In genomic region chr4:99660073-99660611, GRCm38 (mm10) we compare ENCODE assay signal across 8 mouse cellular contexts. TPM values are rescaled to one million over a fixed set of nuclear protein-coding genes. Genes with fewer than 3 reads are reported as not detected.
DNase-seq lines count a peak whose midpoint lies in the region; ATAC-seq lines count a peak whose summit lies in the region.
"Had no signal": no experiment of that assay in that cellular context is flagged by ENCODE, and none has a peak within 500 bp of the region (broad histone marks: within the 10 kb centered on the region; RNA-seq: fewer than 3 reads in every experiment).

No protein-coding gene starts in this region.

- ATAC-seq in embryonic facial prominence, embryonic 11.5 days (replicated peaks; ENCODE audit: insufficient number of reproducible peaks, low FRiP score, low TSS enrichment, low read depth): no peak
- ATAC-seq in granulocyte monocyte progenitor cell, adult 5-6 weeks (replicated peaks; ENCODE audit: poor library complexity, severe bottlenecking): no peak

- H3K4me3 ChIP-seq in embryonic facial prominence, embryonic 11.5 days (ENCODE audit: low read depth, low read length): no peak overlapping the region
- peak overlapping the region; percentile 18; the same call in 1 of the 2 replicates for H3K4me3 ChIP-seq in hindbrain, embryonic 10.5 days
- H3K4me3 ChIP-seq: forebrain, embryonic 15.5 days had no signal

- H3K27me3 ChIP-seq in embryonic facial prominence, embryonic 11.5 days (ENCODE audit: control insufficient read depth, insufficient read depth, low read length): peaks cover 62% of the 10 kb centered on the region
- H3K27me3 ChIP-seq in hindbrain, embryonic 10.5 days (ENCODE audit: insufficient read depth, poor library complexity, severe bottlenecking): peaks cover 100% of the 10 kb centered on the region

- peak; percentile 33 for DNase-seq in left cerebral cortex, postnatal 4 days
- no peak for DNase-seq in left cerebral cortex, postnatal 10 days (ENCODE audit: extremely low spot score in 1 of 2, low spot score in 2 of 2)
- peak; percentile 61 for DNase-seq in embryonic facial prominence, embryonic 11.5 days (ENCODE audit: low spot score)
- DNase-seq in hindbrain, embryonic 10.5 days (ENCODE audit: low spot score): peak; percentile 61
- peak; percentile 65 for DNase-seq in retina, postnatal 1 day
- DNase-seq in ovary, postnatal 14 days (ENCODE audit: low spot score): no peak

- H3K27ac ChIP-seq in embryonic facial prominence, embryonic 11.5 days (replicated peaks; ENCODE audit: low read depth, low read length): no peak overlapping the region
- H3K27ac ChIP-seq in hindbrain, embryonic 10.5 days: no peak overlapping the region
- H3K27ac ChIP-seq: forebrain, embryonic 15.5 days had no signal

- no peak overlapping the region for H3K4me2 ChIP-seq in embryonic facial prominence, embryonic 11.5 days (ENCODE audit: low read depth, low read length)
- H3K4me2 ChIP-seq: forebrain, embryonic 15.5 days had no signal

- H3K9me3 ChIP-seq in embryonic facial prominence, embryonic 11.5 days (replicated peaks; ENCODE audit: control insufficient read depth, low read length): no peaks in the 10 kb centered on the region
- H3K9me3 ChIP-seq in hindbrain, embryonic 10.5 days: no peaks in the 10 kb centered on the region
- H3K9me3 ChIP-seq: forebrain, embryonic 15.5 days had no signal

- under 1% methylated on average over 20 of the region's 20 CpGs for WGBS in embryonic facial prominence, embryonic 11.5 days
- under 1% methylated on average over 20 of the region's 20 CpGs for WGBS in hindbrain, embryonic 10.5 days

- H3K36me3 ChIP-seq in embryonic facial prominence, embryonic 11.5 days (replicated peaks; ENCODE audit: control insufficient read depth, insufficient read depth, low read depth, low read length): no peaks in the 10 kb centered on the region
- H3K36me3 ChIP-seq in hindbrain, embryonic 10.5 days: no peaks in the 10 kb centered on the region
- H3K36me3 ChIP-seq: forebrain, embryonic 15.5 days had no signal

- intact Hi-C loops in left cerebral cortex, postnatal 4 days (cut with DNase I): no loop called here
- intact Hi-C loops in left cerebral cortex, postnatal 10 days (cut with DNase I): loop anchor here (10.0 kb wide), 1 partner anchor 425 kb away; no protein-coding TSS in a partner anchor

- H3K4me1 ChIP-seq in embryonic facial prominence, embryonic 11.5 days (ENCODE audit: control insufficient read depth, insufficient read depth, low read length): no peaks in the 10 kb centered on the region; the same call in 1 of the 2 replicates
- peaks cover 31% of the 10 kb centered on the region for H3K4me1 ChIP-seq in hindbrain, embryonic 10.5 days (replicated peaks)

- H3K9ac ChIP-seq in embryonic facial prominence, embryonic 11.5 days (replicated peaks; ENCODE audit: low read length): no peak overlapping the region
- H3K9ac ChIP-seq: forebrain, embryonic 15.5 days had no signal

RNA-seq across cellular contexts. Expression of gene Foxd3, which starts 4.0 kb away (rescaled TPM):
- total RNA-seq in left cerebral cortex, postnatal 4 days (2021): not detected
- not detected for total RNA-seq in left cerebral cortex, postnatal 10 days (2021)
- 1.0 and 1.7 TPM in 2 replicates for polyA plus RNA-seq in embryonic facial prominence, embryonic 11.5 days (2014; fragmentation: Nextera tagmentation; extraction: Ambion mirVana)
- 0.50 and 1.1 TPM in 2 replicates for polyA plus RNA-seq in hindbrain, embryonic 10.5 days (2016; fragmentation: Nextera tagmentation; extraction: Ambion mirVana)
- total RNA-seq in granulocyte monocyte progenitor cell, adult 5-6 weeks (2014; fragmentation: Nextera tagmentation): not detected in 2 replicates
- total RNA-seq in granulocyte monocyte progenitor cell, adult 5-6 weeks (2017): not detected in 2 replicates

RNA-seq across cellular contexts. Expression of gene Alg6, which starts 55.3 kb away (rescaled TPM):
- total RNA-seq in left cerebral cortex, postnatal 4 days (2021): 10 to 100 TPM; 13.1 to 13.5 TPM
- total RNA-seq in left cerebral cortex, postnatal 10 days (2021): 10 to 100 TPM; 13.5 to 14.0 TPM
- 19.8 and 20.4 TPM in 2 replicates for polyA plus RNA-seq in embryonic facial prominence, embryonic 11.5 days (2014; fragmentation: Nextera tagmentation; extraction: Ambion mirVana)
- 11.5 and 17.1 TPM in 2 replicates for polyA plus RNA-seq in hindbrain, embryonic 10.5 days (2016; fragmentation: Nextera tagmentation; extraction: Ambion mirVana)
- total RNA-seq in granulocyte monocyte progenitor cell, adult 5-6 weeks (2014; fragmentation: Nextera tagmentation): 25.0 and 31.3 TPM in 2 replicates
- 14.7 and 18.1 TPM in 2 replicates for total RNA-seq in granulocyte monocyte progenitor cell, adult 5-6 weeks (2017)

Comparison
In these comparisons a context has a peak if more than half of its experiments do, and no peak if none do; other contexts are left out.
1. DNase-seq: peak in left cerebral cortex, postnatal 4 days (single experiment), embryonic facial prominence, embryonic 11.5 days (single experiment), hindbrain, embryonic 10.5 days (single experiment) and retina, postnatal 1 day (single experiment); none in left cerebral cortex, postnatal 10 days (0 of 2) and ovary, postnatal 14 days (single experiment).